Mouse (Mus musculus) heart, adult 8-10 months (tissue): ENCODE measurements around the gene Fxyd6. TPM values are rescaled to one million over a fixed set of nuclear protein-coding genes. Genes with fewer than 3 reads are reported as not detected.
A peak's percentile ranks its signal among the peaks of the same experiment; 100 is the strongest.

Source experiments
- DNase-seq: peaks from one replicate; pipeline ENCODE4 v3.0.0; 2022; ENCODE audit warnings: low spot score
- total RNA-seq, 4 experiments: library from RNA; stranded (reverse); gene quantifications; 2 replicates each; pipeline ENCODE4 v1.2.4; 2022

The Fxyd6 gene
- 10 to 100 TPM; 14.4 to 22.4 (median 18.8) TPM for total RNA-seq

- DNase-seq = peak; percentile 51
These were observed at the start of gene Fxyd6 for GRCm38 (mm10) chr9:45370117-45370561. Gene Fxyd6, plus strand, starts transcription at chr9:45370185.

DNA sequence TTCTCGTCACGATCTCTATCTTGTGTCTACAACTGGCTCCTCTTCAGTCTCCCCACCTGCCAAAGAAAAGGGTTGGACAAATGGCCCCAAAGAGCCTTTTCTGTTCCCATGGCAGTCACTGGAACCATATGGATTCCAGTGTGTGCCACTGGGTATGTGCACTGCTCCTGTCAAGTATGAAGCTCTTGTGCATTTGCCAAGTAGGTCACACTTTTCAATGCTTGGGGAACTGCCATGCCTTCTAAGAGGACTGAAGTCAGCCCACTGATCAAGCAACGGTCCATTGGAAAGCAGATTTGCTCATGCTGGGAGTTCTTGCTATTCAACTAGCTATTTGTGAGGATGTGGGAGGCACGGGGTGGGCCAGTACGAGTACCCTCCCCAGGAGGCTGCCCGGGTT lies 48.5 kb upstream of the Fxyd6 start:
- DNase-seq = no peak

DNA sequence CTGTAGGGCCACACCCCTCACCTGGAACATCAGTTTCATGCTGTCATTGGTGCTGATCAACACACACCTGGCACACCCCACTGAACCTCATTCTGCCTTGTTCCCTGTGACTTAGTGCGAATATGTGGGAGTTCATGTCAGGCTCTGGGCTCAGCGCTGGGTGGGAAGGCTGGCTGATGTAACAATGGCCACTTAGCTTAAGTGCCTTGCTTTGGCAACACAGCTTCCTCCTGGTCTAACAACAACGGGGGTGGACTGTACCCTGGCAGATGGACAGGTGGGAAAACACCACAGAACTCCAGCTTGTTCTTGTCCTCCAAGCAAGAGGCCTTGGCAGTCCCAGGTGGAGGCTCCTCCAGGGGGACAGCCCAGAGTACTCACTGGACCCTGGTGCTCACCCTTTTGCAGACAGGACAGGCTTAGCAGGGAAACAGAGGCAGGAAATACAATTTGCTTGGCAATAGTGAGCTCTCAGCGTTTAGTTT lies 48.0 kb upstream of the Fxyd6 start:
- DNase-seq = no peak

GRCm38 (mm10) chr9:45326390-45326789 lies 43.6 kb upstream of the Fxyd6 start:
- no peak for DNase-seq

GRCm38 (mm10) chr9:45328263-45328662 lies 41.7 kb upstream of the Fxyd6 start:
- DNase-seq = no peak

DNA sequence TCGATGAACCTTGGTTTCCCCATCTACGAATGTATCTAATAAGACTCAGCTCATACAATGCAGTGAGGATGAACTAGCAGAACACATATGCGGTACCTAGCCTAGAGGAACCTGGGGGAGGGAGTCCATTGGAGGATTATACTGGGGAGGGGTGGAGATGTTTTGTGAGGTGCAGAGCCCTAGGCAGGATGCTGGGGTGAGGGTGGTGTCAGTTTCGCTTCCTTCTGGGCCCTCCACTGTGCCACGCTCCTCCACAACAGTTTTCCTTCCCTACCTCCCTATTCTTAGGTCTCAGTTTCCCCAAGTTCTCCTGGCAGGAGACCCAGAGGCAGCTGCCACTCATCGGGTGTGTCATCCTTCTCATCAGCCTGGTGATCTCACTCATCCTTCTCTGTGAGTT lies 40.4 kb upstream of the Fxyd6 start:
- DNase-seq = no peak

GRCm38 (mm10) chr9:45337406-45337805 lies 32.6 kb upstream of the Fxyd6 start:
- no peak for DNase-seq

GRCm38 (mm10) chr9:45343066-45343465 lies 26.9 kb upstream of the Fxyd6 start:
- DNase-seq = no peak

GRCm38 (mm10) chr9:45345516-45345915 lies 24.5 kb upstream of the Fxyd6 start:
- DNase-seq = peak; percentile 48

- DNase-seq = no peak
These were observed 23.7 kb upstream of the Fxyd6 start for GRCm38 (mm10) chr9:45346276-45346675.

GRCm38 (mm10) chr9:45348560-45348959 lies 21.4 kb upstream of the Fxyd6 start:
- no peak for DNase-seq

GRCm38 (mm10) chr9:45349181-45349580 lies 20.8 kb upstream of the Fxyd6 start:
- DNase-seq = no peak

DNA sequence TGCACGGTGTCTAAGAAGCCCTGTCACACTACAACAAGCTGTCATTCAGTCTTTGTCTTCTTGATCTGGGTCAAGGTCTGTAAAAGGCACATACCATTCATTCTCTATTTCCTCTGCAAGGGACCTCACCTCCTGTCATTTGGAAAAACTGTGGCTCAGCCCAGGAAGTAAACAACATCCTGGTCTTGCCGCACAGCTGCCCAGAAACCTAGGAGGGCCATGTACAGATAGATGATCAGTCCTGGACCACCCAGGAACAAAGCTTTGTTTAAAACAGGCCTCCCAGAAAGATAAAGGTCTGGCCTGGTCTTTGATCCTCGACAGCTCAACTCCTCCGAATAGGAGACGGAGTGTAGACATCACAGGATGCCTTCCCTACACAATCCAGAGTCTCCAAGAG lies 20.1 kb upstream of the Fxyd6 start:
- DNase-seq = no peak

GRCm38 (mm10) chr9:45355192-45355591 lies 14.8 kb upstream of the Fxyd6 start:
- DNase-seq = no peak

- no peak for DNase-seq
These were observed 11.6 kb upstream of the Fxyd6 start for GRCm38 (mm10) chr9:45358356-45358755.

DNA sequence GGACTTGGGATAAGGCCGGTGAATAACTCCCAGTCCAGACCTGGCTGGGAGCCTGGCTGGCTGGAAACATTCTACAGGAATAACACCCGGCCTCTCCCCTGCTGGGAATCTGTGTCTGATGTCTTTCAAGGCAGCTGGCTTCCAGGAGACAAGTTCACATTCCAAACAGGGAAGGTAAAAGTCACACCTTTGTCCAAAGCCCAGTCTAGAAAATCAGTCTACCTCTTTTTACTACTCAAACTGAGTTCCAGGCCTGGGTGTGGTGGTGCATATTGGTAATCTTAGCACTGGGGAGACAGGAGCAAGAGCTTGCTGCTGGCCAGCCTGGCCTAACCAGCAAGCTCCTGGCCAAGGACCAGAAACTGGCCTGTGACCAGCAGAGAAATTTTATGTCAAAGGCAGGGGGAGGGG lies 7.9 kb upstream of the Fxyd6 start:
- DNase-seq = peak; percentile 42

GRCm38 (mm10) chr9:45363639-45364214 lies 6.3 kb upstream of the Fxyd6 start:
- no peak for DNase-seq

DNA sequence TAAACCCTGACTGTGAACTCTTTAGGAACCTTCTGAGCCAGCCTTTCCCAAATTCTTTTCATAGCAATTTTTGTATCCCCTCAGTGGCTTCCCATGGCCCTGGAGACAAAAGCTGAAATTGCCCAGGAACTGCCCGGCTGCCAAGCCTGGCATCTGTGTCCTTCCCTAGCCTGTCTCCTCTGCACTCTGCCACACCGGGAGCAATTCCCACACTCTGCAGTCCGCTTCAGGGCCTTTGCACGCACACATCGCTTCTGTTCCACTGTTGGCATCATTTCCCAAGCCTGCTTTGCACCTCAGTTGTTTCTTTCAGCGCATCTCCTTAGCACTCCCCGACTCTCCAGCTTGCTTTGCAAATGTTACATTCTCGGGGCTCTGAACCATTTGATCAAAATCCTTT lies 2.3 kb upstream of the Fxyd6 start:
- DNase-seq = no peak

GRCm38 (mm10) chr9:45368341-45368901 lies 1.6 kb upstream of the Fxyd6 start:
- peak; percentile 52 for DNase-seq

DNA sequence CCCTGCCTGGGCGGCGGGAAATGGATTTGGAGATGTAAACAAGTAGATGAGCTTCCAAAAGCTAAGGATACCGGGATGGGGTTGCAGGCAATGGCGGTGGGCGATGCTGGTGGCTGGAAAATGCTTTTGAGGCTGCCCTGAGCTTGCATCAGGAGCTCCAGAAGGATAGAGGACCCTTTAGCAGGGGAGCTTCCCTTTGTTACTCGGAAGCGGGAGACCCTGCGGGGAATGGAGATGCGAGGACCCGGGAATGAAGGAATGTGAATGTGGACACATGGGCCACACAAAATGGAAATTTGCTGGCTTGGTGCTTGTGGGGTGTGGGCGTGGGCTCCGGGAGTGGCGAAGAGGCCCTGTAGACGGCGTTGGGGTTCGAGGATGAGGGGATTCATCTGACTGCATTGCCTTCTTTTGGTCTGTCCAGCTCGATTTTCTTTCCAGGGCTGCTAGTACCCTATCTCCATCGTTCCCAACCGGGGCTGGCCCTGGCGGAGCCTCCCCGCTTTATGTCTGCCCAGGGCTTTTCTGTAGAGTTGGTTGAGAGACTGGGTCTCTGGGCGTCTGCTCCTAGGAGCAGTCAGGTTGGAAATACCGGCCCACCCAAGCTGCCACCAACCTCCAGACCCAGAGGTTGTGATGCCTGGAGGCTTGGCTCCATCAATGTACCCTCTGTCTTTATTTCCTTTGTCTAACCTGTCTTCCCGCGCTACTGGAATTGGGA lies 791 bp downstream of the Fxyd6 start:
- DNase-seq = no peak

DNA sequence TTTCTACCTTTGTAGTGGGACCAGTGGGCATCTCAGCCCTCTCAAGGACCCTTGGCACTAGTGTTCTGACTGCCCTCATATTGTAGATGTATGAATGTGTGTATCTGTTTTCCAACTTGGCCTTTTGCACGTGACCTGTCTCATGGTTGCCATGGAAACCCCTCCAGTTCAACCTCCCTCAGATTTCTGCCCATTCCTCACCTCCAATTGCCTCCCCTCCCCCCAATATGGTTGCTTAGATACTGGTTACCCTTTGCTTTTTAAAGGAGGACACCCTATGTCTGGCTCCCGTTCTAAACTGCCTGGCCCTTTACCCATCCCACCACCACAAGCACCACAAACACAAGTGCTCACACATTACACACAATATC lies 1.3 kb downstream of the Fxyd6 start:
- no peak for DNase-seq

- DNase-seq = no peak
These were observed 3.9 kb downstream of the Fxyd6 start for GRCm38 (mm10) chr9:45373896-45374295.

DNA sequence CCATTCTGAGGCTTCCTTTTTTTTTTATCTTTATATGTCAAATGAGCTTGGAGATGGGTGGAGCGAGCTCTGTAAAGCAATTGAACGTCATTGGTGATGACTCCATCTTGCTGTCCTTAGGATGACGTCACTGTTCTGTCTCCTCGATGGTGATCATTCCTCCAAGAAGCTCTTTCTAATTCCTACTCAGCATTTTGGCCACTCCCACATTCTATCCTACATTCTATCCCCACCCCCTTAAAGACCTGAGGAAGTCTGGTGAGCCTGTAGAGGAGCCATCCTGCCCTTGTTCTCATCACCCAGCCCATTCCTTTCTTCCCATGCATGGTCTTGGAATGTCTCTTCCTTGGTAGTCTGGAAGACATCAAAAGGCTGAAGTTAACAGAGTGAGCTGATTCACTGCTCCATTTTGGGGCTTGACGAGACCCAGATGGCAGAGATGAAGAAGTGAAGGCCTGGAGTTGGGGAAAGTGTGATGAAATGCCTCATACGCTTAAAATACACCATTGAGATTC lies 5.1 kb downstream of the Fxyd6 start:
- no peak for DNase-seq
